9 mouse cellular contexts compared by ENCODE assay signal in the genomic region with DNA sequence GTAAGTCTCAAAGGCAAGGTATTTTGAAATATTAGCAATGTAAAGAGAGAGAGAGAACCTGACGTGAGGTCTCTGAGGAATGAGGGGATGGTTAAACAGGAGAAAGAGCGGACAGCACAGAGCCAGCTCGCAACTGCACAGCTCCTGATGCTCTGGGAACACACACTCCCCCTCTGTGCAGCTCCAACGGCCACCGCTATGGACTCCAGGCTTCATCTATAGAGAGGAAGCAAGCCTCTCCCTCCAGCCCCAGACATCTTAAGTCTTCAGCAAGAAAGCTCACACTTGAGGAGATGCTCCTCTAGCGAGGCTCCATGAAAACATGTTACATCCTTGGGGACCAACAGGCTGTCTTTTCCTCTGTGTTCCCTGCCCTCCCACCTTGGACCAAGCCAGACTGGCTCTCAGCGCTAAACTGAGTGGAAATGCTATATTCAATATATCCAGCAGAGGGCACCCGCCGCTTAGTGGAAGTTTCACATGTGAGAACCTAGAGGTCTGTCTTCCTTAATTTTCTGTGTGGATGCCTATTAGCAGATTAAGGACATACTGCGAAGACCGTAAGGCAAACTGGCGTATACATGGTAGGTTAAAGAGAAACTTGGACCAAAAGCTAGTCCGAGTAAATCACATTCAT. TPM values are rescaled to one million over a fixed set of nuclear protein-coding genes. Genes with fewer than 3 reads are reported as not detected.
DNase-seq lines count a peak whose midpoint lies in the region; ATAC-seq and TF ChIP-seq lines count a peak whose summit lies in the region.
"Had no signal": no experiment of that assay in that cellular context is flagged by ENCODE, and none has a peak within 500 bp of the region (broad histone marks: within the 10 kb centered on the region; RNA-seq: fewer than 3 reads in every experiment).

No protein-coding gene starts in this region.

- H3K4me2 ChIP-seq in neural tube, embryonic 15.5 days = no peak overlapping the region
- H3K4me2 ChIP-seq: embryonic facial prominence, embryonic 15.5 days had no signal

- peak; percentile 75 to 89 for DNase-seq in heart, postnatal 14 days
- DNase-seq in kidney, postnatal 25 days = peak; percentile 66 to 87
- peak; percentile 56 to 66 for DNase-seq in lung, adult 18-20 months
- peak; percentile 49 for DNase-seq in testis, postnatal 14 days (ENCODE audit: low spot score)

- no peak overlapping the region for H3K9ac ChIP-seq in ES-Bruce4 (ENCODE audit: low read depth, poor library complexity, severe bottlenecking)
- no peak overlapping the region for H3K9ac ChIP-seq in neural tube, embryonic 15.5 days (replicated peaks)
- H3K9ac ChIP-seq: embryonic facial prominence, embryonic 15.5 days had no signal

- H3K4me3 ChIP-seq in ES-Bruce4 (ENCODE audit: low read depth, low read length) = no peak overlapping the region
- no peak overlapping the region for H3K4me3 ChIP-seq in bone marrow, adult 2 months (replicated peaks; ENCODE audit: control insufficient read depth, low read depth, low read length)
- H3K4me3 ChIP-seq in neural tube, embryonic 15.5 days (replicated peaks) = no peak overlapping the region
- H3K4me3 ChIP-seq: embryonic facial prominence, embryonic 15.5 days had no signal

- WGBS in bone marrow, adult 2 months = 37% methylated on average over 13 of the region's 13 CpGs
- 56% methylated on average over 13 of the region's 13 CpGs for WGBS in neural tube, embryonic 15.5 days

- peak; percentile 36 for TF ChIP-seq CTCF in ES-Bruce4 (IDR thresholded peaks at IDR 0.05; ENCODE audit: low read depth, low read length)
- peak; percentile 49 for TF ChIP-seq CTCF in bone marrow, adult 2 months (IDR thresholded peaks at IDR 0.05; ENCODE audit: control insufficient read depth, insufficient read depth, low read length)

- H3K27ac ChIP-seq in ES-Bruce4 (ENCODE audit: insufficient read depth, low read length) = no peak overlapping the region
- no peak overlapping the region for H3K27ac ChIP-seq in bone marrow, adult 2 months (ENCODE audit: control insufficient read depth, insufficient read depth, low read depth, low read length, poor library complexity)
- no peak overlapping the region for H3K27ac ChIP-seq in neural tube, embryonic 15.5 days (replicated peaks)
- H3K27ac ChIP-seq: embryonic facial prominence, embryonic 15.5 days had no signal

- no peak for TF ChIP-seq EP300 in ES-Bruce4 (IDR thresholded peaks at IDR 0.05; ENCODE audit: insufficient read depth, low read depth, low read length)

- H3K4me1 ChIP-seq in ES-Bruce4 (ENCODE audit: control insufficient read depth, insufficient read depth, low read length) = no peaks in the 10 kb centered on the region
- no peaks in the 10 kb centered on the region; the same call in 1 of the 2 replicates for H3K4me1 ChIP-seq in bone marrow, adult 2 months (ENCODE audit: control insufficient read depth, insufficient read depth, low read length)
- no peaks in the 10 kb centered on the region for H3K4me1 ChIP-seq in neural tube, embryonic 15.5 days
- H3K4me1 ChIP-seq: embryonic facial prominence, embryonic 15.5 days had no signal

- no peak for TF ChIP-seq POLR2A in ES-Bruce4 (IDR thresholded peaks at IDR 0.05; ENCODE audit: insufficient read depth, low read length)
- no peak for TF ChIP-seq POLR2A in bone marrow, adult 2 months (IDR thresholded peaks at IDR 0.05; ENCODE audit: borderline replicate concordance, control insufficient read depth, low read depth, low read length)

- peaks cover 4% of the 10 kb centered on the region; the same call in 1 of the 2 replicates for H3K36me3 ChIP-seq in ES-Bruce4 (ENCODE audit: control insufficient read depth, insufficient read depth, low read length, poor library complexity, severe bottlenecking)
- peaks cover 96% of the 10 kb centered on the region for H3K36me3 ChIP-seq in neural tube, embryonic 15.5 days

- intact Hi-C loops in heart, postnatal 14 days (cut with DNase I) = loop anchor here (1.0 kb wide), 1 partner anchor 68 kb away; no protein-coding TSS in a partner anchor

- H3K27me3 ChIP-seq in ES-Bruce4 (ENCODE audit: control insufficient read depth, insufficient read depth, low read length, poor library complexity, severe bottlenecking) = no peaks in the 10 kb centered on the region
- no peaks in the 10 kb centered on the region for H3K27me3 ChIP-seq in neural tube, embryonic 15.5 days (replicated peaks)
- H3K27me3 ChIP-seq: embryonic facial prominence, embryonic 15.5 days had no signal

- H3K9me3 ChIP-seq in ES-Bruce4 (replicated peaks; ENCODE audit: control insufficient read depth, insufficient read depth, low read length, poor library complexity, severe bottlenecking) = no peaks in the 10 kb centered on the region
- H3K9me3 ChIP-seq in neural tube, embryonic 15.5 days (replicated peaks) = no peaks in the 10 kb centered on the region
- H3K9me3 ChIP-seq: embryonic facial prominence, embryonic 15.5 days had no signal

- peak; percentile 71; the same call in 1 of the 2 replicates for ATAC-seq in erythroblast, adult 5-6 weeks (replicated peaks; ENCODE audit: low FRiP score, poor library complexity, severe bottlenecking)
- peak; percentile 84 for ATAC-seq in neural tube, embryonic 15.5 days (ENCODE audit: low FRiP score)

RNA-seq across cellular contexts. Expression of a gene that starts 15.5 kb away (rescaled TPM):
- 68.2 and 77.0 TPM in 2 replicates for polyA plus RNA-seq in ES-Bruce4 (2011; ENCODE audit: insufficient read depth, insufficient read length, low read depth, missing spikeins)
- 27.1 and 45.0 TPM in 2 replicates for polyA plus RNA-seq in bone marrow, adult 2 months (2011; ENCODE audit: insufficient read depth, insufficient read length, low replicate concordance, missing spikeins)
- total RNA-seq in erythroblast, adult 5-6 weeks (2015; ENCODE audit: low replicate concordance) = 26.3 and 39.3 TPM in 2 replicates
- total RNA-seq in erythroblast, adult 5-6 weeks (2017; ENCODE audit: low replicate concordance) = 23.0 and 30.1 TPM in 2 replicates
- total RNA-seq in heart, postnatal 14 days (2021) = 10 to 100 TPM; 73.1 to 78.0 TPM
- 46.1 and 57.9 TPM in 2 replicates for polyA plus RNA-seq in neural tube, embryonic 15.5 days (2015; fragmentation: Nextera tagmentation; extraction: Ambion mirVana)

RNA-seq across cellular contexts. Expression of a gene that starts 16.1 kb away (rescaled TPM):
- not detected in 2 replicates for polyA plus RNA-seq in ES-Bruce4 (2011; ENCODE audit: insufficient read depth, insufficient read length, low read depth, missing spikeins)
- polyA plus RNA-seq in bone marrow, adult 2 months (2011; ENCODE audit: insufficient read depth, insufficient read length, low replicate concordance, missing spikeins) = not detected in 2 replicates
- total RNA-seq in erythroblast, adult 5-6 weeks (2015; ENCODE audit: low replicate concordance) = not detected in 2 replicates
- total RNA-seq in erythroblast, adult 5-6 weeks (2017; ENCODE audit: low replicate concordance) = not detected in 2 replicates
- not detected for total RNA-seq in heart, postnatal 14 days (2021)
- 0.34 TPM in 1 of 2 replicates, not detected in the other for polyA plus RNA-seq in neural tube, embryonic 15.5 days (2015; fragmentation: Nextera tagmentation; extraction: Ambion mirVana)
- polyA plus RNA-seq: embryonic facial prominence, embryonic 15.5 days had no signal

RNA-seq across cellular contexts. Expression of a gene that starts 28.8 kb away (rescaled TPM):
- 11.9 and 14.1 TPM in 2 replicates for polyA plus RNA-seq in ES-Bruce4 (2011; ENCODE audit: insufficient read depth, insufficient read length, low read depth, missing spikeins)
- polyA plus RNA-seq in bone marrow, adult 2 months (2011; ENCODE audit: insufficient read depth, insufficient read length, low replicate concordance, missing spikeins) = 5.8 and 6.7 TPM in 2 replicates
- 0.38 and 1.7 TPM in 2 replicates for total RNA-seq in erythroblast, adult 5-6 weeks (2015; ENCODE audit: low replicate concordance)
- total RNA-seq in erythroblast, adult 5-6 weeks (2017; ENCODE audit: low replicate concordance) = 1.7 and 2.4 TPM in 2 replicates
- total RNA-seq in heart, postnatal 14 days (2021) = 10 to 100 TPM; 11.8 to 16.3 TPM
- polyA plus RNA-seq in neural tube, embryonic 15.5 days (2015; fragmentation: Nextera tagmentation; extraction: Ambion mirVana) = 3.6 and 4.3 TPM in 2 replicates
